Mouse (Mus musculus) gastrocnemius, adult 2 months (tissue): ENCODE measurements around the gene Igf2. TPM values are rescaled to one million over a fixed set of nuclear protein-coding genes. Genes with fewer than 3 reads are reported as not detected.
A peak's percentile ranks its signal among the peaks of the same experiment; 100 is the strongest.

Experiments used
- DNase-seq: peaks from one replicate; pipeline ENCODE4 v3.0.0; 2022
- H3K27ac ChIP-seq: fragments of 200-600 bp; 2 replicates; pipeline ENCODE4 v1.8.1; 2022; ENCODE audit warnings: mild to moderate bottlenecking
- H3K4me3 ChIP-seq: fragments of 200-600 bp; 2 replicates; pipeline ENCODE4 v1.8.1; 2022; ENCODE audit warnings: mild to moderate bottlenecking, moderate library complexity
- CTCF ChIP-seq: fragments of 200-600 bp; IDR thresholded peaks from 2 replicates; pipeline ENCODE4 v1.8.1; 2022; ENCODE audit warnings: antibody characterized with exemption, mild to moderate bottlenecking, moderate library complexity
- intact Hi-C: fragments of 180-260 bp; cut with DNase I; formaldehyde crosslinking; loops from one replicate; pipeline ENCODE4 v1.15.1; 2025
- microRNA-seq: library from miRNA; unstranded; fragments of <30 nt; microRNA quantifications from one replicate; pipeline ENCODE4 v1.2.0, GENCODE M21; 2021
- total RNA-seq, 2 experiments: library from RNA; stranded (reverse); gene quantifications; 2 replicates each; pipeline ENCODE4 v1.2.3; 2021

Gene Igf2
- total RNA-seq, 2 experiments from 2014 or later: 26.1 to 32.7 TPM

GRCm38 (mm10) chr7:142657341-142657791 lies 9.2 kb downstream of the Igf2 start:
- intact Hi-C loops: no loop called here
- 0 out of 2 replicates have a peak overlapping the region, but pooled peaks have one; percentile 6 for H3K27ac ChIP-seq
- peak overlapping the region; percentile 72 for H3K4me3 ChIP-seq
- DNase-seq: no peak
- no peak for TF ChIP-seq CTCF

GRCm38 (mm10) chr7:142656055-142656454 lies 10.6 kb downstream of the Igf2 start:
- peak; percentile 25 for DNase-seq
- Histone ChIP-seq H3K27ac (no peak overlapping the region), H3K4me3 (no peak overlapping the region)
- intact Hi-C loops: no loop called here
- no peak for TF ChIP-seq CTCF

GRCm38 (mm10) chr7:142655633-142656032 lies 11.0 kb downstream of the Igf2 start:
- no peak for DNase-seq
- Histone ChIP-seq H3K27ac (no peak overlapping the region), H3K4me3 (no peak overlapping the region)
- intact Hi-C loops: no loop called here
- TF ChIP-seq CTCF: no peak

GRCm38 (mm10) chr7:142653726-142654125 lies 12.9 kb downstream of the Igf2 start:
- H3K27ac ChIP-seq: no peak overlapping the region

GRCm38 (mm10) chr7:142646676-142647075 lies 19.9 kb downstream of the Igf2 start:
- no peak for DNase-seq
- H3K4me3 ChIP-seq: no peak overlapping the region
- TF ChIP-seq CTCF: no peak
- no peak overlapping the region for H3K27ac ChIP-seq
- intact Hi-C loops: no loop called here

More at GRCm38 (mm10) chr7:142653726-142654125, 12.9 kb downstream of the Igf2 start:
- H3K4me3 ChIP-seq: no peak overlapping the region
- no peak for TF ChIP-seq CTCF
- intact Hi-C loops: no loop called here
- no peak for DNase-seq

- DNase-seq: no peak
- intact Hi-C loops: no loop called here
- no peak overlapping the region for H3K4me3 ChIP-seq
- no peak overlapping the region for H3K27ac ChIP-seq
- no peak for TF ChIP-seq CTCF
These were observed 21.6 kb downstream of the Igf2 start for GRCm38 (mm10) chr7:142645045-142645444.

- no peak overlapping the region for H3K4me3 ChIP-seq
- no peak overlapping the region for H3K27ac ChIP-seq
- no peak for TF ChIP-seq CTCF
- DNase-seq: no peak
- intact Hi-C loops: no loop called here
These were observed 30.4 kb downstream of the Igf2 start for GRCm38 (mm10) chr7:142636178-142636577.

GRCm38 (mm10) chr7:142630691-142631090 lies 35.9 kb downstream of the Igf2 start:
- intact Hi-C loops: no loop called here
- TF ChIP-seq CTCF: no peak
- DNase-seq: no peak
- Histone ChIP-seq H3K27ac (no peak overlapping the region), H3K4me3 (no peak overlapping the region)

GRCm38 (mm10) chr7:142629806-142630205 lies 36.8 kb downstream of the Igf2 start:
- TF ChIP-seq CTCF: no peak
- intact Hi-C loops: loop anchor here (5.0 kb wide), 1 partner anchor 32 kb away; no protein-coding TSS in a partner anchor
- DNase-seq: peak; percentile 86
- Histone ChIP-seq H3K4me3 (no peak overlapping the region), H3K27ac (peak overlapping the region; percentile 77)

GRCm38 (mm10) chr7:142622180-142622579 lies 44.4 kb downstream of the Igf2 start:
- DNase-seq: no peak
- intact Hi-C loops: no loop called here
- TF ChIP-seq CTCF: no peak
- Histone ChIP-seq H3K27ac (no peak overlapping the region), H3K4me3 (no peak overlapping the region)

- no peak for TF ChIP-seq CTCF
- intact Hi-C loops: loop anchor here (5.0 kb wide), 1 partner anchor 104 kb away; no protein-coding TSS in a partner anchor
- no peak for DNase-seq
- no peak overlapping the region for H3K27ac ChIP-seq
- H3K4me3 ChIP-seq: no peak overlapping the region
These were observed 53.5 kb downstream of the Igf2 start for GRCm38 (mm10) chr7:142613077-142613476.

- DNase-seq: peak; percentile 70
- intact Hi-C loops: loop anchor here (1.0 to 5.0 kb wide), 2 partner anchors 61 to 106 kb away; no protein-coding TSS in a partner anchor
- Histone ChIP-seq H3K27ac (no peak overlapping the region), H3K4me3 (no peak overlapping the region)
- TF ChIP-seq CTCF: peak; percentile 83
These were observed 55.8 kb downstream of the Igf2 start for GRCm38 (mm10) chr7:142610627-142611406.

GRCm38 (mm10) chr7:142600921-142601320 lies 65.7 kb downstream of the Igf2 start:
- intact Hi-C loops: no loop called here
- no peak for TF ChIP-seq CTCF
- H3K27ac ChIP-seq: peak overlapping the region; percentile 96
- DNase-seq: peak; percentile 90
- H3K4me3 ChIP-seq: no peak overlapping the region; the same call in 1 of the 2 replicates

Small RNA genes lying within 50 kb of the gene (microRNA-seq; reads per million reads assigned to microRNA genes)
- gene Mir483: 160 reads per million, percentile 51 among the genes with 10 or more reads in this experiment

Other genes starting within 250 kb of the Igf2 start
- not detected for gene Syt8, start 232.0 kb downstream of the Igf2 start, total RNA-seq
- over 10,000 TPM; 15,929 to 19,962 TPM for gene Tnni2, start 225.0 kb downstream of the Igf2 start, total RNA-seq
- 10 to 100 TPM; 25.8 to 47.3 TPM for gene Lsp1, start 206.0 kb downstream of the Igf2 start, total RNA-seq
- gene Tnnt3, start 168.0 kb downstream of the Igf2 start, total RNA-seq: over 10,000 TPM; 28,899 to 38,022 TPM
- 1 to 10 TPM in 1 of 2 experiments, under 1 TPM in 1; 0.89 to 1.4 TPM for gene Mrpl23, start 134.1 kb downstream of the Igf2 start, total RNA-seq
- not detected for gene Gm49394, start 3.1 kb upstream of the Igf2 start, total RNA-seq
- gene Ins2, start 76.6 kb upstream of the Igf2 start, total RNA-seq: not detected